Mouse (Mus musculus) mouse trophoblast stem cell (cell line): ENCODE measurements around the gene Ggact.

Experiments used
- in situ Hi-C, 2 experiments: fragments of 300-500 bp; cut with MseI, MboI; formaldehyde crosslinking; loops; 2 replicates in 1 of 2; 3 replicates in 1 of 2; pipeline ENCODE4 v1.15.1; 2025

Ggact gene

GRCm38 (mm10) chr14:122913657-122914056, at the start of gene Ggact:
Gene Ggact, minus strand, starts transcription at chr14:122913757.
- in situ Hi-C loops, result no loop called here

- in situ Hi-C loops, result loop anchor here in 1 of 2 experiments (10.0 kb wide), 1 partner anchor 357 kb away; no protein-coding TSS in a partner anchor
These were observed 44.4 kb upstream of the Ggact start for GRCm38 (mm10) chr14:122957941-122958340.

- in situ Hi-C loops, result loop anchor here in 1 of 2 experiments (10.0 kb wide), 1 partner anchor 361 kb away; no protein-coding TSS in a partner anchor
These were observed 39.8 kb upstream of the Ggact start for GRCm38 (mm10) chr14:122953331-122953730.

GRCm38 (mm10) chr14:122952556-122952955, 39.0 kb upstream of the Ggact start:
- in situ Hi-C loops, result loop anchor here in 1 of 2 experiments (10.0 kb wide), 1 partner anchor 362 kb away; no protein-coding TSS in a partner anchor

GRCm38 (mm10) chr14:122951676-122952445, 38.3 kb upstream of the Ggact start:
- in situ Hi-C loops, result loop anchor here in 1 of 2 experiments (10.0 kb wide), 1 partner anchor 363 kb away; no protein-coding TSS in a partner anchor

- in situ Hi-C loops, result loop anchor here in 1 of 2 experiments (10.0 kb wide), 1 partner anchor 364 kb away; no protein-coding TSS in a partner anchor
These were observed 37.4 kb upstream of the Ggact start for GRCm38 (mm10) chr14:122950915-122951314.

- in situ Hi-C loops, result no loop called here
These were observed 29.9 kb upstream of the Ggact start for GRCm38 (mm10) chr14:122943475-122943853.

GRCm38 (mm10) chr14:122942757-122943474, 29.4 kb upstream of the Ggact start:
- in situ Hi-C loops, result no loop called here

- in situ Hi-C loops, result no loop called here
These were observed 22.9 kb upstream of the Ggact start for GRCm38 (mm10) chr14:122936460-122936859.

- in situ Hi-C loops, result no loop called here
These were observed 6.5 kb upstream of the Ggact start for GRCm38 (mm10) chr14:122920011-122920410.

GRCm38 (mm10) chr14:122917676-122918075, 4.1 kb upstream of the Ggact start:
- in situ Hi-C loops, result no loop called here

- in situ Hi-C loops, result no loop called here
These were observed 602 bp downstream of the Ggact start for GRCm38 (mm10) chr14:122912812-122913498.

GRCm38 (mm10) chr14:122912137-122912536, 1.4 kb downstream of the Ggact start:
- in situ Hi-C loops, result no loop called here

- in situ Hi-C loops, result no loop called here
These were observed 2.3 kb downstream of the Ggact start for GRCm38 (mm10) chr14:122911265-122911664.

GRCm38 (mm10) chr14:122909368-122910091, 4.0 kb downstream of the Ggact start:
- in situ Hi-C loops, result no loop called here

GRCm38 (mm10) chr14:122908075-122908474, 5.5 kb downstream of the Ggact start:
- in situ Hi-C loops, result no loop called here

- in situ Hi-C loops, result no loop called here
These were observed 8.6 kb downstream of the Ggact start for GRCm38 (mm10) chr14:122905007-122905406.

GRCm38 (mm10) chr14:122903923-122904351, 9.6 kb downstream of the Ggact start:
- in situ Hi-C loops, result no loop called here

- in situ Hi-C loops, result no loop called here
These were observed 10.7 kb downstream of the Ggact start for GRCm38 (mm10) chr14:122902884-122903283.

GRCm38 (mm10) chr14:122902136-122902535, 11.4 kb downstream of the Ggact start:
- in situ Hi-C loops, result no loop called here

GRCm38 (mm10) chr14:122901715-122902114, 11.8 kb downstream of the Ggact start:
- in situ Hi-C loops, result no loop called here
